Mouse (Mus musculus) testis, adult 2 months (tissue): Measurements from ENCODE around the gene Poll. TPM values are rescaled to one million over a fixed set of nuclear protein-coding genes. Genes with fewer than 3 reads are reported as not detected.

ENCODE experiments used
- H3K27ac ChIP-seq: fragments of 200-500 bp; 2 replicates; pipeline ENCODE4 v1.5.1; 2012; ENCODE audit warnings: low read depth, low read length; ENCODE audit not compliant: control insufficient read depth, insufficient read depth
- H3K27me3 ChIP-seq: fragments of 200-500 bp; 2 replicates; pipeline ENCODE4 v1.6.1; 2012; ENCODE audit warnings: mild to moderate bottlenecking, low read length, moderate library complexity; ENCODE audit not compliant: control insufficient read depth, insufficient read depth
- H3K36me3 ChIP-seq: fragments of 200-500 bp; 2 replicates; pipeline ENCODE4 v1.6.1; 2012; ENCODE audit warnings: mild to moderate bottlenecking, low read length; ENCODE audit not compliant: control insufficient read depth, insufficient read depth
- H3K4me1 ChIP-seq: fragments of 200-500 bp; 2 replicates; pipeline ENCODE4 v1.6.1; 2012; ENCODE audit warnings: low read length; ENCODE audit not compliant: control insufficient read depth, insufficient read depth
- H3K4me3 ChIP-seq: fragments of 200-500 bp; 2 replicates; pipeline ENCODE4 v1.5.1; 2012; ENCODE audit warnings: low read depth, mild to moderate bottlenecking, low read length, moderate library complexity, mixed read lengths; ENCODE audit not compliant: control insufficient read depth
- CTCF ChIP-seq: fragments of 200-500 bp; IDR thresholded peaks from 2 replicates; pipeline ENCODE4 v1.5.1; 2012; ENCODE audit warnings: low read depth, mild to moderate bottlenecking, inconsistent platforms, low read length, moderate library complexity; ENCODE audit not compliant: control insufficient read depth, insufficient read depth, insufficient replicate concordance
- POLR2A ChIP-seq: fragments of 200-500 bp; IDR thresholded peaks from 2 replicates; pipeline ENCODE4 v1.6.1; 2012; ENCODE audit warnings: low read depth, mild to moderate bottlenecking, inconsistent platforms, low read length, moderate library complexity; ENCODE audit not compliant: control insufficient read depth
- polyA plus RNA-seq: library from polyadenylated mRNA; depleted of rRNA; stranded (reverse); fragments of >200 nt; gene quantifications from 2 replicates; pipeline ENCODE4 v1.2.3, GENCODE M21; 2012

Poll gene
- polyA plus RNA-seq, 1 experiment = 61.0 TPM

DNA sequence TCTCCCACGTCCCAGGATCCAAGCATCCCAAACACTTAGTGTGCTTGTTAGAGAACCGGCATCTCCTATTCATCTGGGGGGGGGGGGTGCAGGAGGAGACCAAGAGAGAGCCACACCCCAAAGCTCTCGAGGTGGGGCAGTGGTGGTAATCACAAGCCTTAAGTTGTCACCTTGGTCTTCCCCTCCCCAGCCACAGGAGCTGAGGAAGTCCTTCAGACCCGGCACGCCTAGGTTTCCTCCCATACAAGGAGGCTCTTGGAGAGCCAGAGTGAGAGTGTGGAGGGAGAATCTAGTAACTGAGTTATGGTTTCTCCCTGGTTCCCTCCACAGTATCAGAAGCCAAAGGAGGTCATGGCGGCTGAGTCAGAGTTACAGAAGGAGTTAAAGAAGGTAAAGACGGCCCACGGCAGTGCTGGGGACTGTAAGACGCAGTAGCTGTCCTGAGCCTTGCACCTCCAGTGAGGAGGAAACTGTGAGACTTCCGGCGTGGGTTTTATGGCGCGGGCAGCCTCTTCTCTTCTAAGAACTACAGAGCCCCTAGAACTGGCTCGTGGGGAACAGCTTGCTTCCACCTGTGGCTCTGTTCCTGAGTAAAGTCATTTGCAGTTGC, 16.9 kb upstream of the Poll start:
- Histone ChIP-seq H3K4me1 (no peaks in the 10 kb centered on the region; the same call in 1 of the 2 replicates), H3K27ac (0 out of 2 replicates have a peak overlapping the region, but pooled peaks have one; percentile 14), H3K27me3 (no peaks in the 10 kb centered on the region), H3K4me3 (no peak overlapping the region), H3K36me3 (0 out of 2 replicates have a peak, but pooled peaks cover 2% of the 10 kb centered on the region)
- TF ChIP-seq POLR2A = no peak
- TF ChIP-seq CTCF = no peak

GRCm38 (mm10) chr19:45575632-45576001, 15.3 kb upstream of the Poll start:
- Histone ChIP-seq H3K27ac (no peak overlapping the region), H3K36me3 (0 out of 2 replicates have a peak, but pooled peaks cover 2% of the 10 kb centered on the region), H3K4me1 (no peaks in the 10 kb centered on the region; the same call in 1 of the 2 replicates), H3K4me3 (no peak overlapping the region), H3K27me3 (no peaks in the 10 kb centered on the region)
- no peak for TF ChIP-seq POLR2A
- no peak for TF ChIP-seq CTCF

DNA sequence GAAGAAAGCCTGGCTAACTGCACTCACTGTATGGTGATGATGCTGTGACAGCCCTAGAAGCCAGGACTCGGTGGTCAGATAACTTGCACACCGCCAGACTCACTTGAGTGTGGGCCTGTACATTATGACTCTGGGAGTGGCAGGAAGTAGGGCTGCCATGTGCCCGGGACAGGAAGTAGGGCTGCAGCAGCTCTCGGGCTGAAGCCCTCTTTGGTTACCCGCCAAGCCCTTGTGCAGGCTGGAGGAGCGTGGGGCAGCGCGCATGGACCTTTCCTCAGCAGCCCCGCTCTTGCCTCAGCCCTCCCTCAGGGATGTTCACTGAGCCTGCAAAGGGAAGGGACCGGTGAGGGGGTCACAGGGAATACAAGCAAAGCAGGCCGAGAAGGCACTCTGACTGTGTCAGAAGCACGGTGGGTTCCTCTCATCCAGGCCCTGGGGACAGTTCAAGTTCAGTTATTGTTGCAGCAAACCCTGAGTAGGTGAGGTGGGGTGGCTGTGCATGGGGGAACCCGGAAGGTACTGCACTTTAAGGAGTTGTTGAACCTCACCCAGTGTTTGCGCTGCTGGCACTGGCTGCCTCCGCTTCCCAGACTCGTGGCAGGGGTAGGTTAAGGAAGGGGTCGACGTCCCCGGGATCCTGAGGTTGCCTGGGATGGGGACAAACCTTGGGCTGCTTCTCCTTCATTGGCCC, 14.8 kb upstream of the Poll start:
- H3K36me3 ChIP-seq = 0 out of 2 replicates have a peak, but pooled peaks cover 2% of the 10 kb centered on the region
- no peak overlapping the region for H3K4me3 ChIP-seq
- no peak overlapping the region for H3K27ac ChIP-seq
- TF ChIP-seq POLR2A (no peak), CTCF (no peak)
- H3K4me1 ChIP-seq = no peaks in the 10 kb centered on the region; the same call in 1 of the 2 replicates
- no peaks in the 10 kb centered on the region for H3K27me3 ChIP-seq

DNA sequence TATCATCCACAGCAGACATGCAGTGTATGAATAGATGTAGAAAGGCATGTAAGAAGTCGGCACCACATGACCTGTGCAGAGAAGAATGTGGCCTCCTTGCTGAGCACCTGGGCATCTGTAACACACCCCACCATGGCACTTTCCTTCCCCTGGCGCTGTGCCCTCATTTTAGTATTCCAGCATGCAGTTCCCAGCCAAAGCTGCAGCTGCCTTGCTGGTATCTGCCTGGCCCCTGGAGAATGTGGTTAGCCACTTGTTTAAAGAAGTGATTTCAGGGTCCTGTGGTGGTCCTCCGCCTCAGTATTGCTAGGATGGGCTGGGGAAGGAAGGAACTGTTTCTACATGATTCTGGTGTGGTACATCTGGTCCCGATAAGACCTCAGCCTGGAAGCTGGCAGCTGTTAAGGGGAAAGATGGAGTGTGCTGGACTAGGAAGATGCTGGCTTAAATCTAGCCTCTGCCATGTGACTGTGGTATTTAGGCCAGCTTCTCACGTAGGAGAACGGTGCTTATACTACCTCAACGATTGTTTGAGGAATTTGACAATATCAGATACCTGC, 14.1 kb upstream of the Poll start:
- no peak for TF ChIP-seq CTCF
- no peak for TF ChIP-seq POLR2A
- H3K4me3 ChIP-seq = no peak overlapping the region
- H3K36me3 ChIP-seq = 0 out of 2 replicates have a peak, but pooled peaks cover 2% of the 10 kb centered on the region
- H3K4me1 ChIP-seq = no peaks in the 10 kb centered on the region; the same call in 1 of the 2 replicates
- H3K27ac ChIP-seq = no peak overlapping the region
- no peaks in the 10 kb centered on the region for H3K27me3 ChIP-seq

- TF ChIP-seq POLR2A = no peak
- peak; percentile 61; the same call in 1 of the 2 replicates for TF ChIP-seq CTCF
- H3K4me1 ChIP-seq = no peaks in the 10 kb centered on the region
- H3K27ac ChIP-seq = no peak overlapping the region
- H3K27me3 ChIP-seq = no peaks in the 10 kb centered on the region
- H3K36me3 ChIP-seq = 0 out of 2 replicates have a peak, but pooled peaks cover 2% of the 10 kb centered on the region
- H3K4me3 ChIP-seq = no peak overlapping the region
These were observed 13.5 kb upstream of the Poll start for GRCm38 (mm10) chr19:45573861-45574267.

DNA sequence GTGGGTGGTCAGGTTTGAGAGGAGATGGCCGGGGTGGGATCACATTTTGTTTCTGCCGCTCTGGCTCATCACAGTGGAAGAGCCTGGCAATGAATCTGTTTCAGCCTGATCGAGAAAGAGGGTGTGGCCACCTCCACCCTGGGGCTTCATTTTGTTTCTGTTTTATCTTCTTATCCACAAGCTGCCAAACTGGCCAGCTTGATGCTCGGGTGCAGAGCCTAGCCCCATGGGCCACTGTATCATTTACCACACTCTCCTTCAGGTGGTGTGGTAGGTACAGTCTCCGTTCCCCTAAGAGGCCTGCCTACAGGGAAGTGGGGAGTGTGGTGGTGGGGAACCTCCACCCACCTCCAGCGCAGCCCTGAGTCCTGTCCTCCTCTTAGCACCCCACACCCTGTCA, 12.7 kb upstream of the Poll start:
- no peak for TF ChIP-seq POLR2A
- no peak for TF ChIP-seq CTCF
- Histone ChIP-seq H3K27me3 (no peaks in the 10 kb centered on the region), H3K4me1 (no peaks in the 10 kb centered on the region), H3K27ac (no peak overlapping the region), H3K4me3 (no peak overlapping the region), H3K36me3 (0 out of 2 replicates have a peak, but pooled peaks cover 2% of the 10 kb centered on the region)

GRCm38 (mm10) chr19:45567367-45567766, 7.0 kb upstream of the Poll start:
- Histone ChIP-seq H3K36me3 (no peaks in the 10 kb centered on the region), H3K27me3 (no peaks in the 10 kb centered on the region), H3K4me3 (no peak overlapping the region), H3K4me1 (no peaks in the 10 kb centered on the region), H3K27ac (no peak overlapping the region)
- no peak for TF ChIP-seq POLR2A
- TF ChIP-seq CTCF = no peak
